Comparison of ENCODE assay signal across 25 mouse cellular contexts in genomic region chr6:65797276-65797675, GRCm38 (mm10). TPM values are rescaled to one million over a fixed set of nuclear protein-coding genes. Genes with fewer than 3 reads are reported as not detected.
"Had no signal": no experiment of that assay in that cellular context is flagged by ENCODE, and none has a peak within 500 bp of the region (broad histone marks: within the 10 kb centered on the region; RNA-seq: fewer than 3 reads in every experiment).

No protein-coding gene starts in this region.

- H3K27me3 ChIP-seq: heart, embryonic 13.5 days; heart, embryonic 15.5 days; hindbrain, embryonic 13.5 days; hindbrain, embryonic 15.5 days; kidney, embryonic 15.5 days; limb, embryonic 13.5 days; limb, embryonic 15.5 days; liver, embryonic 12.5 days had no signal

- H3K9ac ChIP-seq: heart, embryonic 13.5 days; heart, embryonic 15.5 days; hindbrain, embryonic 13.5 days; hindbrain, embryonic 15.5 days; kidney, embryonic 15.5 days; limb, embryonic 13.5 days; limb, embryonic 15.5 days; liver, embryonic 12.5 days; liver, embryonic 14.5 days had no signal

- DNase-seq: gastrocnemius, postnatal 14 days; gastrocnemius, postnatal 36 days; heart, adult 11 months; heart, adult 2 months; heart, postnatal 14 days; heart, postnatal 36 days; kidney, adult 11 months; kidney, adult 2 months; kidney, adult 9 months; kidney, postnatal 14 days; kidney, postnatal 36 days; left cerebral cortex, postnatal 4 days had no signal

- H3K36me3 ChIP-seq: heart, embryonic 15.5 days; hindbrain, embryonic 13.5 days; hindbrain, embryonic 15.5 days had no signal

- H3K4me1 ChIP-seq: hindbrain, embryonic 13.5 days; hindbrain, embryonic 15.5 days; limb, embryonic 15.5 days; liver, embryonic 12.5 days had no signal

- H3K9me3 ChIP-seq: heart, embryonic 13.5 days; heart, embryonic 15.5 days; hindbrain, embryonic 13.5 days; hindbrain, embryonic 15.5 days; kidney, embryonic 15.5 days; limb, embryonic 15.5 days; liver, embryonic 12.5 days had no signal

- H3K27ac ChIP-seq: heart, adult 2 months; heart, embryonic 13.5 days; heart, embryonic 15.5 days; hindbrain, embryonic 13.5 days; hindbrain, embryonic 15.5 days; hindbrain, postnatal 0 days; kidney, embryonic 15.5 days; kidney, postnatal 0 days; left cerebral cortex, adult 2 months; limb, embryonic 13.5 days; limb, embryonic 15.5 days; liver, embryonic 12.5 days; liver, embryonic 14.5 days had no signal

- H3K4me3 ChIP-seq: heart, adult 2 months; heart, embryonic 13.5 days; heart, embryonic 15.5 days; hindbrain, embryonic 13.5 days; hindbrain, embryonic 15.5 days; kidney, embryonic 15.5 days; left cerebral cortex, adult 2 months; limb, embryonic 13.5 days; limb, embryonic 15.5 days; liver, embryonic 12.5 days had no signal

RNA-seq across cellular contexts. Expression of gene Prdm5, which starts 18.5 kb away (rescaled TPM):
- polyA plus RNA-seq: liver, adult 2 months had no signal
